Mouse (Mus musculus): ENCODE results near the gene Fgf2.

Fgf2 gene

DNA sequence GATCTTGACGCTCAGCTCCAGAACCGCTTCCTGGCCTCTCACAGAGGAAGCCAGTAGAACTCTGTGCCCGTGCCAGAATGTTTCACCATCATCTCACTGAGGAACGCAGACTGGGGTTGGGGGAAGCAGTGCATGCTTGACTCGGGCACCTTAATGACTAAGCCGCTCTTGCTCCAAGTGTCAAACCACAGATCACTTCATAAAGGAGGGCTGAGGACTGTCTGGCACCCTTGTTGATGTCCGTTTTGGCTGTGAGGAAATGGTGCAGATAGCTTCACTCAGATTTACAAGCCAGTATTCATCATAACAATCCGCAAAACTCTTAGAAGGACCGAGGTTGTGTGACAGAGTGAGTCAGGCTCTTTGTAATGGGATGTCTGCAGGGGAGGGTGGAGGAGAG lies 12.6 kb downstream of the Fgf2 start:
- DNase-seq (ENCODE audit: low spot score) = peak; percentile 13

DNA sequence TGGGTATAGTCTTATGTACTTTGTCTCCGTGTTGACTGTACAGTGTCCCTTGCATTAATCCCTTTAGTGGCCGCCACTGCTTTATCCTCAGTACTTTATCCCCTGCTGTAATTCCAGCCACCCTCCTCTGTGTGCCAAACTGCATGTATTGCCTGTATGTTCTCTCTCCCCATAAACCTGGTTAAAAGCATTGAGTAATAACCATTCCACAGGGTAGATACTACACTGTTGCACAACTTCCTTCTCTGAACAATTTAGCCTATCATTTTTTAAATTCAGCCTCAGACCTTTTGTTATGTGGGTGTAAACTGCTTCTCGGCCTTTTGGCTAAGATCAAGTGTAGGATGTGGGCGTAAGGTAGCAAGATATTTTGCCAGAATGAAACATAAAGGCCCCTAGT lies 17.0 kb downstream of the Fgf2 start:
- no peak for DNase-seq (ENCODE audit: low spot score)

DNA sequence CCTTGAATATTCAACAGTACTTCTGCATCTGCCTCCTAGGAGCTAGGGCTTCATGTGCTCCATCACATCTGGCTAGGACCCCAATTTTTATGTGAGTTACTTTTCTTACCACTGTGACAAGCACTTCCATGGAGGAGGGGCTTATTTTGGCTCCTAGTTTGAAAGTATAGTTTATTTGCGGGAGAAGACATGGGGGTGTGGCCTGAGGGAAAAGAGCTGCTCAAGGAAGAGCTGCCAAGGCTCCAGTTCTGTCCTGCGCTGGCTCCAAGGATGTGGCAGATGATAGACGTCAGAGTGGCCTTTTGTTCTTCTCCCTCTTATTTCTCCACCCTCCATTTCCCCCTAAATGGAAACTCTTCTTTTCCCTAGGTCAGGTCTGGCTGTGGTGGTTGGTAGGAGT lies 17.8 kb downstream of the Fgf2 start:
- DNase-seq (ENCODE audit: low spot score) = peak; percentile 9

DNA sequence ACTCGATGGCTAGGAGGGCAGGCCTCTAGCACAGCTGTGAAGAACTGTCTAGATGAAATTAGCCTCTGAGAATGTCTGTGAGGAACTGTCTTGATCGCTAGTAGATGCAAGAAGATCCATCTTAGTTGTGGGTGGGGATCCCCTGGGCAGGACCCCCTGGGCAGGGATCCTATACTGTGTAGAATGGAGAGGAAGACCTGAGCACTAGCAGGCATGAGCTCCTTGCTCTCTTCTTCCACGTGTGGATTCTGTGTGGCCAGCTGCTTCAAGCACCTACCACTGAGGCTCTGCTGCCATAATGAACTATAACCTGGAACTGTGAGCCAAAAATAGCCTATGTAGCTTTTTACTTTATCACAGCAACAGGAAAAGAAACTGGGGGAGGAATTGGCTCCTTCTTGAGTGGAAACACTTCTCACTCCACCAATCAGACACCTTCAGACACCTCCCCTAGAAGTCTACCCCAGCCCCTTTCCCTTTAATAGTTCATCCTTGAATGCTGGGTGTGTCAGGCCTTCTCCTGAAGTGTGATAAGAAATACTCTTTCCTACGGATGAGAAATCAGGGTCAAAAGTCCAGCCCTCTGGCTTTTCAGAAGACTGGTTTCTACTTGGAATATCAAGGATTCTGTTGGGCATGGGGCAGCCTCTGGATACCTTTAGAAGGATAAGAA lies 18.4 kb downstream of the Fgf2 start:
- no peak for DNase-seq (ENCODE audit: low spot score)

DNA sequence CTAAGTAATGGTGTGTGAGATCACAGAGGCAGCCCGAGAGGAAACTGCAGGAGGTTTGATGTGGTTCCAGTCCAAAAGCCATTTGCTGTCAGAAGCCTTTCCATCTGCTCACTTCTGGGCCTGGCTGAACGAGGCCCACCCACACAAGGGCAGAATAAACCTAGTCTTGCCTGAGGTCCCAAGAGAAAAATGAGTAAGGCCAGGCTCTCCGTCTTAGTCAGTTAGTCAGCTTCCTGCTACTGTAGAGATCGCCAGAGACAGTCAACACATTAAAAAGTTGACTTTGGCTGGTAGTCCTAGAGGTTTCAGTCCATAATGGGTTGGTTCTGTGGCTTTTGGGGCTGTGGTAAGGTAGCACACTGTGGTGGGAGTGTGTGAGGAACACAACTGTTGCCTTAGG lies 22.3 kb downstream of the Fgf2 start:
- no peak for DNase-seq (ENCODE audit: low spot score)

DNA sequence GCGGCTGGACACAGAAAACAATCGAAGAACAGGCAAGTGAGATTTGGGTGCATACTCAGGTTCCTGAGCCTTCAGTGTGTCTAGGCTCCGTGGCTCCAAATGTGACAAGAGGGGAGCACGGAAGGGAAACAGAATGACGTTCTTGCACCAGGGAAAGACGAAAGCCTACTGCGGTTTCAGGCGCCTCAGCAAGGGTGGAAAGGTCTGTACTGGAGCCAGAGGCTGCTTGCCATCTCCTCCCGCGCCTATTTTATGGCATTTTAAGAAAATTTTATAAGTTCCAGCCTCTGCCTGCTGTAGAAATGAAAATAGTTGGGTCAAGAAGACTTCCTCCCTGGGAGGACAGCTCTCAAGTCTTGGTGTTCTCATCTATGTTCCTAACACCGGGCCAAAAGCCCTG lies 25.6 kb downstream of the Fgf2 start:
- DNase-seq (ENCODE audit: low spot score) = no peak

DNA sequence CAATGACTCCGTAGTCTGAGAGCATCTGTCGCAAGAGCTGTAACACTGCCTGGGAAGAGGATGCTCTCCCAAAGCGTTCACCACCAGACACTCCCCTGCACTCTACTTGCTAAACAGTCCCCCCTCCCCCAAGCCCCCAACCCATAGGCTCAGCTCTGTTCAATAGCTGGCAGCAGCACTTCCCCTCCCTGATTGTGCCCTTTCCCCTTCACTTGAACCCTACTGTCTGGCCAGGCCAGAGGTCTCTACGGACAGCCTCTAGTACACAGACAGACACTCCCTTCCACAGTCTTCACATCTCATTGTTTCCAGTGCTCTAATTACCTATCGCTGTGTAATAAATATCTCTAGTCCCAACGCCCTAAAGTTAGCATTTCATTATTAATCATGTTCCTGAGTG lies 29.8 kb downstream of the Fgf2 start:
- no peak for DNase-seq (ENCODE audit: low spot score)

DNA sequence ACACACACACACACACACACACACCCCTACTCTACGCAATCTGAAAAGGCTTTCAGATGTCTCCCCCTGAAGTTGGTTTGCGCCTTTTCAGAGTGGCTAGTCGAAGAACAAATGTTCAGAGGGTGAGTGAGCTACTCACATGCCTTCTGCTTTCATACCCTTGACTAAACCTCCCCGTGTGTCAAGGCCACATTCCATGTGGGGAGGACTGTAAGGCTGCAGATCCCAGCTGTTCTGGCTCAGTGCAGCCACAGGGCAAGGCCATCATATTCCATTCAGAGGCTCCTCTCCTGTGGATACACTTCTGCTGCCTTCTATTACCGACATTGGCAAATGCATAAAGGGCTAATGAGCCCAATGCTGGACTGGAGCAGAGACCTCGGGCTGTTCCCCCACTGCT lies 30.3 kb downstream of the Fgf2 start:
- DNase-seq (ENCODE audit: low spot score) = peak; percentile 50

DNA sequence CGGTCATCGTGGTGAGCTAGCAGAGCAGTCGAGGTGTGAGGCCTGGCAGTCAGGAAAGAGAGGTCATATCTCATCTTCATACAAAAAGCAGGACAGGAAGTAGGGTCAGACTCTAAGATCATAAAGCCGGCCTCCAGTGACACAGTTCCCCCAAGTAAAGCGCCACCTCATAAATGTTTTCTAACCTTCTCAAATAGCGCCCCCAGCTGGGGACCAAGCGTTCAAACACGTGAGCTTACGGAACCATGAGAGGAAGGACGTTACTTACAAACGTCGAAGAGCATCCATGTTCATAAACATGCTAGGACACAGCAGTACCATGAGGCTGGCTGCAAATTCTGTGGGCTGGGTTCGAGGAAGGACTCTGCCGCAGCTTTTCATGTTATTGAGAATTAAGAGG lies 31.1 kb downstream of the Fgf2 start:
- no peak for DNase-seq (ENCODE audit: low spot score)

DNA sequence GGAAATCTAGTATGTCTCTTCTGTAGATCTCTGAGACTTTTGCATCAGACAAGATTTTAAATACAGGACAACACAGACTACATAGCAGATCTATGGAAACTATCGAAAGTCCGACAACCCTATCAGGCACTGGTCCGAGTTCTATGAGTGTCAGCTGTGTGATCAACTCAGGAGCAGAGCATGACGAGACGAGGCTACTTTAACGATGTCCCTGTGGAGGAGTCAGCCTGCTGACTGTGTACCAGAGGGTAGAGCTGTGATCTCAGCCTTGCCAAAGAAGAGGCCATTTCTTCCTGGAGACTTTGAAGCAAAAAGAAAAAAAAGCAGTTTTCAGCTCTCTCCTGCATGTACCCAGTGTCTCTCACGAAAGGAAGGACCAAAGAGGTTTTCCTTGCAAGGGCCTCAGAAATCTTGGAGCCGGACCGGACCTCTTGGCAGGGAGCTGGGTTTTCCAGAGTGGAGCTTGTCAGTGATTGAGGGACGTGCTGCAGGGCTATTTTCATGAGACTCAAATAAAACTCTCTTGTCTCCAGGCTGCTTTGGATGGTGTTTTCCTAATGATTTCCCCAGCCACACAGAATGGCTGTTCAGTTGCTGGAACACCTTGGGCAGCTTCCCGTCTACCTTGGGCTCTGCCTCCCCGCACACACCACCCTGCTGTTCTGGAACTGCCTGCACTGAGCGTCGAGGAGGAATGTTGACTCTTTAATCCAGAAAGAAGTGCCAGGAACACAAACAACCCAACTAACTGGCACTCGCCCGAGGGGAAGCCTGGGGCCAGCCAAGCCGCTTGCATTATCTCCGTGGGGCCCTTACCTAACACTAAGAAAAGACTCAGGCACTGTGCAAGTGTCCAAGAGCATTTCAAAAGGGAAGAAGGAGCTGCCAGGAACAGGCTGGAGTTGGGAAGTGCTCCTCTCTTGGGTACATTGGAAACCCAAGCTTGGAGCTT lies 32.1 kb downstream of the Fgf2 start:
- peak; percentile 49 for DNase-seq (ENCODE audit: low spot score)

DNA sequence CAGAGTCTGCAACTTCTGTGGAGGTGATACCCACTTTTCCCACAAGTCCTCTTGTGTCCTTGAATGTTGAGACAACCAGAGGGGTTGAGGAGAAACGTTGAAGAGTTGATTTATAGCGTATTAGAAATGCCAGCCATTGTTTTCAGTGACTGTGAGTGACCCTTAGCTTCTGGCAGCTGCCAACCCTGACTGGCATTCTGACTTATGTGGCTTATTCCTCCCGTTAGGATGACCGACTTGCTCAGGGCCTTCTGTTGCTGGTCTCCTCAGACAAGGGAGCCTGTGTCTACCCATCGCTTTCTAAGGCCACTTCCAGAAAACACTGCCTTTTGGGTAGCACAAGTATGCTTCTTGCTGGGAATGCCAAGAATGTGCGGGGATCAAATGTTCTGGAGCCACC lies 33.3 kb downstream of the Fgf2 start:
- no peak for DNase-seq (ENCODE audit: low spot score)

DNA sequence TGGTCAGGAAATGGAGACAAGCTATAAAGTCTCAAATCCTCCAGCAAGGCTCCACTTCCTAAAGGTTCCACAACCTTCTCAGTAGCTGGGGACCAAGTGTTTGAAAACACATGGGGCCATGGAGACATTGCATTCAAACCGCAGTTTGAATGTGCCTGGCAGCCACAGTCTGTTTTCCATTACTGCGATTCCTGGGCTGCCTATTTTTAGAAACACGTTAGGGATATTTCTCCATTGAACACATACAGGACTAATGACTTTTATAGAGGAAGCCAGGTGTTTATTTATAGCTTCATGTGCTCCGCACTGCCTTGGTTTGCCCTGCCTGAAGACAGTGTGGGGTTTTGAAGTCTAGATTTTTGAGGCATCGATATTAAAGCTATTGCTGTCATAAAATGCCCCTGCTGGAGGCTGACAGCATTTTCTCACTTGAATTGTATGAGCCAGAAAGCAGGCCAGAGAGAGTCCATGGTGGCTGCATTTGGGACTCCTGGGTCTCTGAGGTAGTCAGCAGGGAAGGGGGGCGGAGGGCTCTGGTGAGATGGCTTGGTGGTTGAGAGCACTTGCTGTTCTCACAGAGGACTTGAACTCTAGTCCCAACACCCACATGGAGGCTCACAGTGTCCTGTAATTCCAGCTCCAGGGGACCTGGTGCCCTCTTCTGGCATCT lies 35.1 kb downstream of the Fgf2 start:
- no peak for DNase-seq (ENCODE audit: low spot score)

DNA sequence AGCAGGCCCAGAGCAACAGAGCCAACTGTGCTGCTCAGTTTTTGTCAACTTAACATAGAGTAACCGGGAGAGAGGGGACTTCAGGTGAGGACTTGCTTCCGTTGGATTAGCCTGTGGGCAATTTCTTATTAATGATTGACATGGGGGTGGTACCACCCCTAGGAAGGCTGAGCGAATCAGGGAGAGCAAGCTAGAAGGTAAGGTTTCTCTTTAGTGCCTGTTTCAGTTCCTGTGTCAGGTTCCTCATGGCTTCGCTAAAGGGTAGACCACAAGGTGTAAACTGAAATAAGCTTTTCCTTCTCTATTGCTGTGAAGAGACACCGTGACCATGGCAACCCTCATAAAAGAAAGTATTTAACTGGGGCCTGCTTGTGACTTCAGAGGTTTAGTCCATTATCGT lies 39.2 kb downstream of the Fgf2 start:
- no peak for DNase-seq (ENCODE audit: low spot score)

DNA sequence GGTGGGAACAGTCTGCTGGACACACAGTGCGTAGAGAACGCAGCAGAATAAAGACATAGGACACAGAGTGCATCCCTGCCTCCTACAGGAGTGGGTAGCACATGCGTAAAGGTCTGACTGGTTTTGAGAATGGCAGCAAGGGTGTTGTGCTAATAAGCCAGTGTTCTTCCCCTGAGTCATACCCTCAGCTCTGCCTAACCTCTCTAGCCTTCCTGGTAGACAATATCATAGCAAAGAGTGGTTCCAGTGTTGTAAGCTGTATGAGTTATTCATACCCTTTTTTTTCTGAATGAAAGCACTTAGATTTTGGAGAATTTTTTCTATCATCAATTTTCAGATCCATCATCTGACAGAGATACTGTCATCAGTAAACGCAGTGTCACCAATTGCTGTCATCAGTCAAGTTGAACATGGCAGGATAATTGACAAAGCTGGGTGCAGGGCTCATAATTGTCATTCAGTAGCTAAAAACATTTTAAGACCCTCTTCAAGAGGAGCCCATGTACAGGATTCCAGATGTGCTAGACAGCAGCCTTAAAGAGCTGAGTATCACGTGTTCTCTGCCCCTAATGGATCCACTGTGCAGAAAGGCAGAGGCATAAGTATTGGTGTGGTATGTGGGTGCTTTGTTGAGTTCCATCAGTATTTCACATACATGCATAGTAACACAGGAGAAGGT lies 48.9 kb downstream of the Fgf2 start:
- DNase-seq (ENCODE audit: low spot score) = no peak

DNA sequence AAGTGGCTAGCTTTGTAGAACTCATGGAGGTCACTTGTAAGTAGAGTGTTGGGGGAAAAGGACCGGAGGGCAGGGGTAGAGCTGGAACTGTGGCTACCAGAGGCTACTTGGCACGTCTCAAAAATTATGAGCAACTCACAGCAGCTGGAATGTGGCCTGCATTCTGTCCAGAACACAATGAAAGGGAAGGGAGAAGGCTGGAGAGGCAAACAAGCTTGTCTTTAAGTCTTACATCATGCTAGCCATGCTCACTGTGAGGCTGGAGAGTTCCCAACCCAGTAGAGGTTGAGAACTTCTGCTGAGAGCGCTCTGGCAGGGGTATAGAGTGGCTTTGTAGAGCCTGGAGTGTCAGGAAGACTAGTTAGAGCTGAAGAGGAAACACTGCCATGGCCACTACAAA lies 49.5 kb downstream of the Fgf2 start:
- no peak for DNase-seq (ENCODE audit: low spot score)

DNA sequence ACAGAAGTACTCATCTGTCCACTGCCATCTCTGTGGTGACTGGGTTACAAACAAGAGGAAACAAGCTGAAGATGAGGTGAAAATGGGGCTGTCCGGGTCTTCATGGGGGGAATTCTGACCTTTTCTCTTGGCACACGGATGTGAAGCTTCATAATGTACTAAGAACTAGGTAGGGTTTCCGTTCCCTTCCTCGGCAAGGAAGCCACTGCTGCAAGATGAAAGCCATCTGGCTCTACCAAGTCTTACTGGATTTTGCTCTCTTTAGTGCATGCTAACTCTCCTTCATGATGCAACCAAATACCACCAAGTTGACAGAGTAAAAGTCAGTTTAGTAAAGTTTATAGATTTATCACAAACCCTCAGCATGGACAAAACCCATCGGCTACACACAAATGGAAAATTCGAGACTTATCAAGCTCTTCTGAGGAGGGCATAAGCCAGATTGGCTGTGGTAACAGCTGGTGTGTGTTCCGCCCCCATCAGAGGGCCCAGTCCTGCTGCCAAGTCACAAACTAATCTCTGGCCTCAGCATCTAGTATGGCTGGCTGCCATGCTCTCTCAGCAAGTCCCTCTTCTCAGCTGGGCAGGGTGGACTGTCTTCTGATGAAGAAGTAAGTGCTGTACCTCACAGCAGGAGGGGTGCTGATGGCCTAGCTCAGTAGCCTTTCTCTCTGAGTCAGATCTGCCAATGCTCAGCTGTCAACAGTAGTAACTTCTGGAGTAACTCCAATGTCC lies 50.7 kb downstream of the Fgf2 start:
- peak; percentile 35 for DNase-seq (ENCODE audit: low spot score)

DNA sequence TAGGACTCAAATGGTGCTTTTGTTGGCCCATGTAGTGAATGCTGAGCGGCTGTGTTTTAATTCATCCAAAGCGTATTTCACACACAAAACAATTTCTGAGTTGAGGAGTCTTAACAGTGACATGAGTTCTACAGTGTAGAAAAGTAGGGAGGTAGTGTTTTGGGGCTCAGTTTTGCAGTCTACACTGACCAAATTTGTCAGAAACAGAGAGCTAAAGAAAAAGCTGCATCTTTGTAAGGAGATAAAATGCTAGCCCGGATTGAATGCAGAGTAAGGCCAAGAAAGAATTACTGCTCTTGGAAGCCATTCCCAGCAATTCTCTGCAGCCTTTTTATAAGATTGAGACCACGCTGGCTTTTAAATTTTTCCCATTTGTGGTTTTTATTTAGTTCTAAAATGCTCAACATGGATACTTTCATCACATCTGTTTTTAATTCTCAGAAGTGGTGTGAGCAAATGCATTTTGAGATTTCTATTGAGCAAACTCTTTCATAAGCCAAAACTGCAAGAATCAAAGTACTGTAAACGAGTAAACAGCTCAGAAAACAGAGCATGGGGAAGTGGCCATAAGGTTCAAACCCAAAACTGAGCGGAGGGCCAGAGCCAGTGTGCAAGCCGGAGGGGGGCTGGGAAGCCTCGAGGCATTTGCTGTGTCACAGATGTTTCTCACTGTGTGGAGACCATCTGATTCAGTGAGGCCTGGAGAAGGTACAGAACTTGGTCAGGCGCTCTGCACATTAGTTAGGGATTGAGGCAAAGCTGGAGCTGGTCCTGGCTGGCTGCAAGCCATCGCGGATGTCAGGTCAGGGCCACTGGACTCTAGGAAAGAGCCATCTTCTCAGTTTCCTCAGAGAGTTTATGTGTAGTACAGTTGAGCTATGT lies 53.8 kb downstream of the Fgf2 start:
- DNase-seq (ENCODE audit: low spot score) = peak; percentile 65

DNA sequence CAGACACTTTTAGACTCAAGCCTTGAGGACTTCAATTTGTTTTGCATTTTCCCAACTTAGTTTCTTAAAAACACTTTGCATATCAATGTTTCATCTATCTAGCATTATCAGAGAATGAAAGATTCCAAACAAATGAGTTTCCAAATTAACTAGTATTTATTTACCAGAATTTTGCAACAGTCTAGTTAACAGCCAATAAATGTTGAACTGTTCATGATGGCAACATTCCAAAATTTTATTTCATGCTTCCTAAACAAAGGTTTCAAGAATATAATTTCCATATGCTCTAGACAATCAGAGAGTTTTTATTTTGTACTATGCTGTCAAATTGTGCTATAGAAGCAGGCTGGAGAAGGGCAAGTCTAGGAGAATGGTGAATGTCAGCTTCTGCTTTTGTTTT lies 59.5 kb downstream of the Fgf2 start:
- no peak for DNase-seq (ENCODE audit: low spot score)

DNA sequence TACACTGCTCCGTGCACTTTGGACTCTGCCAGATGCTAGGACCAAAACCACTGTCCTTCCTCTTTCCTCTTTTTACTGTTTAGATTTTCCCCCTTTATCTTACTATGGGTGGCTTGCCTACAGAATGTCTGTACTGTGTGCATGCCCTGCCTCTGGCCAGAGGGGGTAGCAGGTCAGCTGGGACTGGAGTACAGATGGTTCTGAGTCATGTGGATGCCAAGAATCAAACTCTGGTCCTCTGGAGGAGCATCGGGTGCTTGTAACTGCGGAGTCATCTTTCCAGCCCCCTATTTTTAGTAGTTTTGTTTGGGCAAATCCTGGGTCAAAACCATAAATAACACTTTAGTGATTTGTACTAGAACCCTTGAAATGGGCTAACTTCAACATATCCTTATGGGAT lies 65.3 kb downstream of the Fgf2 start:
- DNase-seq (ENCODE audit: low spot score) = no peak

DNA sequence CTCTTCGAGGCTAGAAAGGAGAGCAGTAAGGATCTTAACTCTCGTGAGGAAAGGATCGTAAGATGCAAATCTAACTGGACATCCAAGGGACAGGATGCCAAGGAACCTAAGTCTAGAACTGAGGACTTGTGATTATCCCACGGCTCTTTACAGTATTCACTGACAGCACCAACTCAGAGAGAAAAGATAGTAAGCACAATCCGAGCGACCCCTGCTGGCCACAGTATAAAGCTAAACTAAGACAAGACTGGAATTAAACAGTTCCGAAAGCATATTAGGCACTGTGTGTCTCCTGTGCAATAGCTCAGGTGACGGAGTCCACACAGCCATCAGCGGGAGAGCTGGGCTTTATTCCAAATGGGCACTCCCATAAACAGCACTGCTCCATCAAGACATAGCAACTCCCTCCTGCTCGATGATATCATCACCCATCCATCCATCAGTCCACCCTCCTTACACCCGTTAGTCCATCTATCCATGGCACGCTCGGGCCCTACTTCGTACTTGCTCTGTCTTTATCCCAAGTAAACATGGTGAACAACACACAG lies 66.3 kb downstream of the Fgf2 start:
- DNase-seq (ENCODE audit: low spot score) = peak; percentile 74
